Mouse (Mus musculus) granulocyte monocyte progenitor cell, adult 5-6 weeks (primary cell): Measurements from ENCODE around the gene Abcc4. TPM values are rescaled to one million over a fixed set of nuclear protein-coding genes. Genes with fewer than 3 reads are reported as not detected.
A peak's percentile ranks its signal among the peaks of the same experiment; 100 is the strongest.
"Not testable (repeated sequence)": the region's sequence is repeated elsewhere in the genome, so short reads cannot be mapped to it uniquely, and the experiment has no call there.

ENCODE experiments used
- ATAC-seq: replicated peaks from 2 replicates; pipeline ENCODE4 v1.8.0; 2016; ENCODE audit warnings: mild to moderate bottlenecking, moderate TSS enrichment, inconsistent platforms; ENCODE audit not compliant: poor library complexity, severe bottlenecking
- total RNA-seq, 2 experiments: library from RNA; stranded (forward) in 1 of 2; stranded (reverse) in 1 of 2; fragments of 200-712, 200-1000 nt in 1 of 2; fragments of >200 nt in 1 of 2; fragmentation: Nextera tagmentation in 1 of 2; gene quantifications; 2 replicates each; pipeline ENCODE4 v1.2.3; 2014 to 2017

Abcc4 gene
- total RNA-seq, 2 experiments from 2014 or later: 38.8 to 42.4 TPM

- ATAC-seq: no peak
Observed at GRCm38 (mm10) chr14:118651704-118652439, 54.1 kb downstream of the Abcc4 start.

- no peak; the same call in 1 of the 2 replicates for ATAC-seq
Observed at GRCm38 (mm10) chr14:118649895-118650256, 56.1 kb downstream of the Abcc4 start.

GRCm38 (mm10) chr14:118649199-118649894 lies 56.7 kb downstream of the Abcc4 start:
- peak; percentile 72 for ATAC-seq

GRCm38 (mm10) chr14:118642940-118643591 lies 63.0 kb downstream of the Abcc4 start:
- not testable (repeated sequence) for ATAC-seq

- ATAC-seq: no peak
Observed at GRCm38 (mm10) chr14:118642140-118642539, 63.9 kb downstream of the Abcc4 start.

GRCm38 (mm10) chr14:118638447-118639275 lies 67.4 kb downstream of the Abcc4 start:
- peak; percentile 81 for ATAC-seq

- peak; percentile 72 for ATAC-seq
Observed at GRCm38 (mm10) chr14:118635493-118636183, 70.4 kb downstream of the Abcc4 start.

- no peak for ATAC-seq
Observed at GRCm38 (mm10) chr14:118629649-118630048, 76.4 kb downstream of the Abcc4 start.

- no peak for ATAC-seq
Observed at GRCm38 (mm10) chr14:118621449-118621789, 84.6 kb downstream of the Abcc4 start.

- no peak for ATAC-seq
Observed at GRCm38 (mm10) chr14:118620773-118621448, 85.1 kb downstream of the Abcc4 start.

- peak; percentile 71 for ATAC-seq
Observed at GRCm38 (mm10) chr14:118616698-118617311, 89.2 kb downstream of the Abcc4 start.

- no peak for ATAC-seq
Observed at GRCm38 (mm10) chr14:118613734-118614133, 92.3 kb downstream of the Abcc4 start.

- ATAC-seq: no peak
Observed at GRCm38 (mm10) chr14:118611714-118612113, 94.3 kb downstream of the Abcc4 start.

- no peak for ATAC-seq
Observed at GRCm38 (mm10) chr14:118610786-118611185, 95.2 kb downstream of the Abcc4 start.

- no peak for ATAC-seq
Observed at GRCm38 (mm10) chr14:118608816-118609465, 97.1 kb downstream of the Abcc4 start.

GRCm38 (mm10) chr14:118608317-118608716 lies 97.7 kb downstream of the Abcc4 start:
- ATAC-seq: no peak

GRCm38 (mm10) chr14:118606476-118606875 lies 99.5 kb downstream of the Abcc4 start:
- no peak for ATAC-seq

- ATAC-seq: no peak
Observed at GRCm38 (mm10) chr14:118604903-118605302, 101.1 kb downstream of the Abcc4 start.
